Mouse (Mus musculus) hematopoietic stem cell, adult 5-6 weeks (primary cell): Measurements from ENCODE around the gene Ccl5. TPM values are rescaled to one million over a fixed set of nuclear protein-coding genes. Genes with fewer than 3 reads are reported as not detected.

Experiments used
- total RNA-seq: library from RNA; stranded (forward); fragments of 172-1452, 232-1000 nt; gene quantifications from 2 replicates; pipeline ENCODE4 v1.2.3, GENCODE M21; 2017

Ccl5 gene
- total RNA-seq, 1 experiment from 2014 or later, result 4.7 TPM

Other genes starting within 250 kb of the Ccl5 start
- gene Slfn14, start 243.8 kb downstream of the Ccl5 start, total RNA-seq, result not detected in 2 replicates
- 57.6 and 58.0 TPM in 2 replicates for gene Ap2b1, start 231.5 kb downstream of the Ccl5 start, total RNA-seq
- gene Pex12, start 227.9 kb downstream of the Ccl5 start, total RNA-seq, result 10.3 and 10.4 TPM in 2 replicates
- gene Rasl10b, start 121.4 kb downstream of the Ccl5 start, total RNA-seq, result not detected in 2 replicates
- gene Gas2l2, start 101.1 kb downstream of the Ccl5 start, total RNA-seq, result not detected in 2 replicates
- 10.5 and 17.7 TPM in 2 replicates for gene 1700020L24Rik, start 92.8 kb downstream of the Ccl5 start, total RNA-seq
- 1.4 and 2.4 TPM in 2 replicates for gene Mmp28, start 67.4 kb downstream of the Ccl5 start, total RNA-seq
- gene Taf15, start 57.4 kb downstream of the Ccl5 start, total RNA-seq, result 41.5 and 69.0 TPM in 2 replicates
- gene Heatr9, start 8.3 kb downstream of the Ccl5 start, total RNA-seq, result not detected in 2 replicates
- 37.3 and 43.8 TPM in 2 replicates for gene Ccl9, start 48.1 kb upstream of the Ccl5 start, total RNA-seq
- 6.3 and 33.4 TPM in 2 replicates for gene Ccl6, start 62.6 kb upstream of the Ccl5 start, total RNA-seq
- gene Rpl9-ps1, start 115.1 kb upstream of the Ccl5 start, total RNA-seq, result 9.7 TPM in 1 of 2 replicates, not detected in the other
- 333 and 445 TPM in 2 replicates for gene Ccl3, start 118.8 kb upstream of the Ccl5 start, total RNA-seq
- 160 and 215 TPM in 2 replicates for gene Ccl4, start 132.1 kb upstream of the Ccl5 start, total RNA-seq
- 54.2 and 80.5 TPM in 2 replicates for gene Wfdc17, start 173.5 kb upstream of the Ccl5 start, total RNA-seq
- gene Wfdc18, start 178.5 kb upstream of the Ccl5 start, total RNA-seq, result 6.6 and 15.4 TPM in 2 replicates
- 44.6 and 220 TPM in 2 replicates for gene Wfdc21, start 216.4 kb upstream of the Ccl5 start, total RNA-seq
- gene Heatr6, start 223.2 kb upstream of the Ccl5 start, total RNA-seq, result 14.7 and 16.0 TPM in 2 replicates